Comparison of ENCODE assay signal across 8 mouse cellular contexts in genomic region chr11:59880031-59880430, GRCm38 (mm10). TPM values are rescaled to one million over a fixed set of nuclear protein-coding genes. Genes with fewer than 3 reads are reported as not detected.
DNase-seq lines count a peak whose midpoint lies in the region; ATAC-seq lines count a peak whose summit lies in the region.

No protein-coding gene starts in this region.

- H3K4me1 ChIP-seq in hindbrain, embryonic 14.5 days (replicated peaks; ENCODE audit: control insufficient read depth, insufficient read depth, low read length) = no peaks in the 10 kb centered on the region; the same call in 1 of the 2 replicates

- DNase-seq in R1 (ENCODE audit: low read depth, low spot score) = peak; percentile 77
- DNase-seq in cerebellum, postnatal 25 days = peak; percentile 81 to 90
- peak; percentile 49 to 73 for DNase-seq in frontal cortex, postnatal 25 days (ENCODE audit: low spot score in 2 of 2)
- DNase-seq in hindbrain, embryonic 14.5 days (ENCODE audit: low spot score) = peak; percentile 94
- DNase-seq in layer of hippocampus, postnatal 36 days = peak; percentile 75 to 76
- DNase-seq in lung, postnatal 14 days = peak; percentile 87
- peak; percentile 88 for DNase-seq in retina, postnatal 1 day
- DNase-seq in urinary bladder, postnatal 10 days (ENCODE audit: low spot score) = peak; percentile 24

- peak; percentile 86 for ATAC-seq in hindbrain, embryonic 14.5 days (ENCODE audit: low FRiP score)

- peaks cover 31% of the 10 kb centered on the region for H3K36me3 ChIP-seq in hindbrain, embryonic 14.5 days (replicated peaks; ENCODE audit: control insufficient read depth, insufficient read depth)

- H3K4me2 ChIP-seq in hindbrain, embryonic 14.5 days (replicated peaks) = no peak overlapping the region

- no peaks in the 10 kb centered on the region for H3K27me3 ChIP-seq in hindbrain, embryonic 14.5 days (ENCODE audit: control insufficient read depth, insufficient read depth, low read length)

- H3K9ac ChIP-seq in hindbrain, embryonic 14.5 days = peak overlapping the region; percentile 18; the same call in 1 of the 2 replicates

- no peaks in the 10 kb centered on the region for H3K9me3 ChIP-seq in hindbrain, embryonic 14.5 days (ENCODE audit: control insufficient read depth, low read length)

- H3K4me3 ChIP-seq in hindbrain, embryonic 14.5 days (replicated peaks; ENCODE audit: low read length) = no peak overlapping the region

- 0 out of 2 replicates have a peak overlapping the region, but pooled peaks have one; percentile 3 for H3K27ac ChIP-seq in hindbrain, embryonic 14.5 days

- 27% methylated on average over 2 of the region's 2 CpGs for WGBS in hindbrain, embryonic 14.5 days

RNA-seq across cellular contexts. Expression of gene Cops3, which starts 40.4 kb away (rescaled TPM):
- 198 and 199 TPM in 2 replicates for polyA plus RNA-seq in hindbrain, embryonic 14.5 days (2014; fragmentation: Nextera tagmentation; extraction: Ambion mirVana)
- 10 to 100 TPM; 75.7 to 80.4 TPM for total RNA-seq in layer of hippocampus, postnatal 36 days (2021)

RNA-seq across cellular contexts. Expression of gene Nt5m, which starts 40.8 kb away (rescaled TPM):
- 70.0 and 70.1 TPM in 2 replicates for polyA plus RNA-seq in hindbrain, embryonic 14.5 days (2014; fragmentation: Nextera tagmentation; extraction: Ambion mirVana)
- total RNA-seq in layer of hippocampus, postnatal 36 days (2021) = 10 to 100 TPM; 59.2 to 62.3 TPM

Comparison
In these comparisons a context has a peak if more than half of its experiments do, and no peak if none do; other contexts are left out.
1. DNase-seq: peak in every context shown above with its lines; median percentile 94 in hindbrain, embryonic 14.5 days; 88 in retina, postnatal 1 day; 87 in lung, postnatal 14 days; 86 in cerebellum, postnatal 25 days; 77 in R1; 76 in layer of hippocampus, postnatal 36 days; 61 in frontal cortex, postnatal 25 days; 24 in urinary bladder, postnatal 10 days.